Mouse (Mus musculus): Measurements from ENCODE around the gene Bend7. TPM values are rescaled to one million over a fixed set of nuclear protein-coding genes. Genes with fewer than 3 reads are reported as not detected.

Gene Bend7
- total and polyA plus RNA-seq, 3 experiments: not detected

GRCm38 (mm10) chr2:4711262-4711661 is 6.4 kb upstream of the Bend7 start:
- no peak overlapping the region for H3K9ac ChIP-seq (ENCODE audit: control insufficient read depth, low read depth, low read length, poor library complexity, severe bottlenecking)
- H3K4me3 ChIP-seq (ENCODE audit: control insufficient read depth in 1 of 2, insufficient read depth in 1 of 2, low read depth in 2 of 2, low read length in 2 of 2): no peak overlapping the region
- peaks cover 2 to 3% of the 10 kb centered on the region in 2 experiments; a peak in 2 of 4 replicates for H3K27me3 ChIP-seq (ENCODE audit: control insufficient read depth in 1 of 2, insufficient read depth in 2 of 2, low read length in 2 of 2)
- H3K36me3 ChIP-seq (ENCODE audit: control insufficient read depth in 1 of 2, insufficient read depth in 2 of 2, low read length in 2 of 2): no peaks in the 10 kb centered on the region
- H3K27ac ChIP-seq (ENCODE audit: control insufficient read depth, low read depth, low read length): no peak overlapping the region
- TF ChIP-seq SMC3 (IDR thresholded peaks at IDR 0.05; ENCODE audit: low read depth, low read length) (peak; percentile 28), RAD21 (IDR thresholded peaks at IDR 0.05; ENCODE audit: low read depth, low read length) (peak; percentile 25), CTCF (IDR thresholded peaks at IDR 0.05 in 2 of 3, conservative IDR thresholded peaks at IDR 0.05 in 1 of 3; ENCODE audit: control insufficient read depth in 1 of 3, insufficient read depth in 1 of 3, low read depth in 2 of 3, low read length in 3 of 3, poor library complexity in 1 of 3, severe bottlenecking in 1 of 3) (peak; percentile 37 to 50 (median 44)), MEF2A (IDR thresholded peaks at IDR 0.05; ENCODE audit: extremely low read depth, insufficient replicate concordance, low read depth, low read length, poor library complexity, severe bottlenecking) (no peak)
- no peaks in the 10 kb centered on the region for H3K79me2 ChIP-seq (ENCODE audit: control insufficient read depth, insufficient read depth, low read length, poor library complexity)
- DNase-seq (ENCODE audit: low read depth, low spot score): peak; percentile 33
- no peaks in the 10 kb centered on the region for H3K9me3 ChIP-seq (replicated peaks; ENCODE audit: insufficient read depth, low read length)
- no peaks in the 10 kb centered on the region for H3K4me1 ChIP-seq (ENCODE audit: control insufficient read depth in 1 of 2, insufficient read depth in 2 of 2, low read length in 2 of 2)

- Histone ChIP-seq H3K79me2 (ENCODE audit: control insufficient read depth, insufficient read depth, low read length, poor library complexity) (no peaks in the 10 kb centered on the region), H3K27me3 (ENCODE audit: control insufficient read depth in 1 of 2, insufficient read depth in 2 of 2, low read length in 2 of 2) (peaks cover 2 to 3% of the 10 kb centered on the region in 2 experiments; a peak in 3 of 4 replicates), H3K4me1 (ENCODE audit: control insufficient read depth in 1 of 2, insufficient read depth in 2 of 2, low read length in 2 of 2) (no peaks in the 10 kb centered on the region), H3K27ac (ENCODE audit: control insufficient read depth, low read depth, low read length) (no peak overlapping the region), H3K4me3 (ENCODE audit: control insufficient read depth in 1 of 2, insufficient read depth in 1 of 2, low read depth in 2 of 2, low read length in 2 of 2) (no peak overlapping the region), H3K9me3 (replicated peaks; ENCODE audit: insufficient read depth, low read length) (no peaks in the 10 kb centered on the region), H3K36me3 (ENCODE audit: control insufficient read depth in 1 of 2, insufficient read depth in 2 of 2, low read length in 2 of 2) (no peaks in the 10 kb centered on the region), H3K9ac (ENCODE audit: control insufficient read depth, low read depth, low read length, poor library complexity, severe bottlenecking) (no peak overlapping the region)
- no peak for DNase-seq (ENCODE audit: low read depth, low spot score)
- no peak for TF ChIP-seq SIN3A (IDR thresholded peaks at IDR 0.05; ENCODE audit: low read length)
- no peak for TF ChIP-seq GATA1 (IDR thresholded peaks at IDR 0.05; ENCODE audit: low read depth, low read length)
- TF ChIP-seq SMC3 (IDR thresholded peaks at IDR 0.05; ENCODE audit: low read depth, low read length): no peak
Measured at GRCm38 (mm10) chr2:4717081-4717768, 406 bp upstream of the Bend7 start.

- Histone ChIP-seq H3K27me3 (ENCODE audit: control insufficient read depth in 1 of 2, insufficient read depth in 2 of 2, low read length in 2 of 2) (peaks cover 0 to 1% of the 10 kb centered on the region in 2 experiments; a peak in 1 of 4 replicates), H3K27ac (ENCODE audit: control insufficient read depth, low read depth, low read length) (no peak overlapping the region), H3K36me3 (ENCODE audit: control insufficient read depth in 1 of 2, insufficient read depth in 2 of 2, low read length in 2 of 2) (peaks cover 0 to 2% of the 10 kb centered on the region in 2 experiments; a peak in 1 of 4 replicates), H3K9me3 (replicated peaks; ENCODE audit: insufficient read depth, low read length) (no peaks in the 10 kb centered on the region), H3K4me3 (ENCODE audit: control insufficient read depth in 1 of 2, insufficient read depth in 1 of 2, low read depth in 2 of 2, low read length in 2 of 2) (no peak overlapping the region), H3K4me1 (ENCODE audit: control insufficient read depth in 1 of 2, insufficient read depth in 2 of 2, low read length in 2 of 2) (no peaks in the 10 kb centered on the region; a peak in 1 of 4 replicates), H3K9ac (ENCODE audit: control insufficient read depth, low read depth, low read length, poor library complexity, severe bottlenecking) (no peak overlapping the region), H3K79me2 (ENCODE audit: control insufficient read depth, insufficient read depth, low read length, poor library complexity) (no peaks in the 10 kb centered on the region)
- DNase-seq (ENCODE audit: low read depth, low spot score): no peak
- TF ChIP-seq CHD1 (IDR thresholded peaks at IDR 0.05; ENCODE audit: low read depth, low read length) (no peak), MAFK (IDR thresholded peaks at IDR 0.05; ENCODE audit: borderline replicate concordance, low read depth, low read length) (no peak), POLR2A (IDR thresholded peaks at IDR 0.05; ENCODE audit: control insufficient read depth in 1 of 2, insufficient read depth in 1 of 2, low read depth in 1 of 2, low read length in 2 of 2, poor library complexity in 1 of 2) (no peak), ETS1 (IDR thresholded peaks at IDR 0.05; ENCODE audit: low read depth, low read length) (no peak), RCOR1 (IDR thresholded peaks at IDR 0.05; ENCODE audit: low read depth, low read length) (no peak), BHLHE40 (IDR thresholded peaks at IDR 0.05; ENCODE audit: borderline replicate concordance, low read depth, low read length) (no peak), NRF1 (IDR thresholded peaks at IDR 0.05; ENCODE audit: insufficient read depth, low read depth, low read length, poor library complexity, severe bottlenecking) (no peak), CHD2 (IDR thresholded peaks at IDR 0.05; ENCODE audit: low read length) (no peak), POLR2AphosphoS5 (IDR thresholded peaks at IDR 0.05; ENCODE audit: borderline replicate concordance, low read depth, low read length) (no peak), MXI1 (IDR thresholded peaks at IDR 0.05; ENCODE audit: low read depth, low read length) (no peak), SMC3 (IDR thresholded peaks at IDR 0.05; ENCODE audit: low read depth, low read length) (no peak), GATA1 (IDR thresholded peaks at IDR 0.05; ENCODE audit: low read depth, low read length) (no peak), USF1 (IDR thresholded peaks at IDR 0.05; ENCODE audit: low read depth, low read length) (no peak), UBTF (IDR thresholded peaks at IDR 0.05; ENCODE audit: borderline replicate concordance, insufficient read depth, low read depth, low read length) (no peak), USF2 (IDR thresholded peaks at IDR 0.05; ENCODE audit: borderline replicate concordance in 1 of 2, insufficient read depth in 1 of 2, low read depth in 1 of 2, low read length in 2 of 2) (no peak), ZKSCAN1 (IDR thresholded peaks at IDR 0.05; ENCODE audit: low read depth, low read length) (no peak)
Measured at GRCm38 (mm10) chr2:4723088-4723487, 5.5 kb downstream of the Bend7 start.

Data from MEL (cell line).